Mouse (Mus musculus) spleen, adult 18-20 months (tissue): ENCODE results near the gene Smim8.
"Not testable (repeated sequence)": the region's sequence is repeated elsewhere in the genome, so short reads cannot be mapped to it uniquely, and the experiment has no call there.

Source experiments
- DNase-seq, 2 experiments: peaks; one replicate each; pipeline ENCODE4 v3.0.0; 2022; ENCODE audit warnings: mixed read lengths in 2 of 2

Gene Smim8

DNA sequence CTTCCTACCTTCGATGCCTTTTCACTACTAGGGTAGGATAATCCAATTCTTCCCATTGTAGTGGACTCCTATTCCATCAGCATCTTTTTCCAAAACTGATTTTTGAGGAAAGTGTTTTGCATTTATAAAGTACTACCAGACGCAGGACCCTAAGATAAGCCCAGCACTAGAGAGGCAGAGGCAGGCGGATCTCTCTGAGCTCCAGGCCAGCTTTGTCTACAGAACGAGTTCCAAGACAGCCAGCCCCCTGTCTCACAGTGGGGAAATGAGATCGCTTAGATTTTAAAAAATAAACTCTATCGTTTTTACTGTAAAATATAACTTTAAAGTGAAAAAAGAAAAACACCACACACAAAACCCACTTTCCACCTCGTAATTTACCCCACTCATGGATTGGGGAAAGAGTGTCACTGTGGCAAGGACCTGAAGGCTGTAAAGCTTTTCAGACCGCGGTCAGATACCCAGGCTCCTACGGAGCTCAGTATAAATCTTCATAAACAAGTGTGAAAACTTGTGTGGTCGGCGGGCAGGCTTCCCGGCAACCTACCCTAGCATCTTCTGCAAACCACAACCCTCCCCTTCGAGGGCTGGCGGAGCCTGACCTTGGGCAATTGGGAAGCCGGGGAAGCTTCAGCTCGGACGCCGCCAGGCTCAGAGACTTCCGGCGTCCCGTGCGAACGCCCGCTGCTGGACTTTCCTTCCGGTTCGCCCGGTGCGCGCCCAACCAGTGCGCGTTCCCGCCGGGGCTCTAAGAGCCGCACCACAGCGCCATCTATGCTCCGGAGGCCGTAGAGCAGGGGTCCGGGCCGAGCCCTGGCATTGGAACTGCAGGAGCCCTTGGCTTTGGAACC lies at the start of gene Smim8:
Gene Smim8, minus strand, starts transcription at position 747 of the 851 bp plus-strand sequence.
- DNase-seq: peak; percentile 76 to 92

DNA sequence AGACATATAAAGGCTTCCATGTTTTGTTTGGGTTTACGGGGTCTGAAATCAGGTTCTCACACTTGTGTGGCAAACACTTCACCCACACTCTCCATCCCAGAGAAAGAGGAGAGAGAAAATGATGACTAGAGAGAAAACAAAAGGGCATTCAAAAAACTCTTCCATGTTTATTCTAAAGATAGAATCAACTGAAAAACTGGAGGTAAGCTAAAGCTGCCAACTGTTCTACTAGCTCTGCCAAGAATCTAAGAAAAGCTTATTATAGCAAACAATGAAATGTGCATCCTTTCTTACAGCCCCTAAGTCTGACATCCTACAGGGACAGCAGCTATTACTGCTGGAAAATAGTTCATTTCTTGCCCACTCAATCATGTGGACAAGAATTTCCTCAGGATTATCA lies 45.7 kb upstream of the Smim8 start:
- no peak for DNase-seq

DNA sequence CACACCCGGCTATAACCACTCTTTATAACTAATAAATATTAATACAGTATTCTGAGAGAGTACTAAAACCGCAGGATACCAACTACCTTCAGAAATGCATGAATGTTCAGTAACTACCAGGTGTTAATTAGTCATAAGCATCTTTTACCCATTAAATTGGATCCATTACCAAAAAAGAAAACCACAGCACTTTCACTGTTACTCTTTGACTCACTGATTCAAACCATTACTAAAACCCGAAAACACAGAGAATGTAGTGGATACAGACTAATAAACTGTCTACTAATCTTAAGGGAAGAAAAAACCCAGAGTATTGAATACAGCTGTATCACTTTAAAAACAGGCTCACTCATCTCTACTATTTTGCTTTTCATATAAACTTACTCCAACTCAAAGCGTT lies 41.7 kb upstream of the Smim8 start:
- DNase-seq: no peak

DNA sequence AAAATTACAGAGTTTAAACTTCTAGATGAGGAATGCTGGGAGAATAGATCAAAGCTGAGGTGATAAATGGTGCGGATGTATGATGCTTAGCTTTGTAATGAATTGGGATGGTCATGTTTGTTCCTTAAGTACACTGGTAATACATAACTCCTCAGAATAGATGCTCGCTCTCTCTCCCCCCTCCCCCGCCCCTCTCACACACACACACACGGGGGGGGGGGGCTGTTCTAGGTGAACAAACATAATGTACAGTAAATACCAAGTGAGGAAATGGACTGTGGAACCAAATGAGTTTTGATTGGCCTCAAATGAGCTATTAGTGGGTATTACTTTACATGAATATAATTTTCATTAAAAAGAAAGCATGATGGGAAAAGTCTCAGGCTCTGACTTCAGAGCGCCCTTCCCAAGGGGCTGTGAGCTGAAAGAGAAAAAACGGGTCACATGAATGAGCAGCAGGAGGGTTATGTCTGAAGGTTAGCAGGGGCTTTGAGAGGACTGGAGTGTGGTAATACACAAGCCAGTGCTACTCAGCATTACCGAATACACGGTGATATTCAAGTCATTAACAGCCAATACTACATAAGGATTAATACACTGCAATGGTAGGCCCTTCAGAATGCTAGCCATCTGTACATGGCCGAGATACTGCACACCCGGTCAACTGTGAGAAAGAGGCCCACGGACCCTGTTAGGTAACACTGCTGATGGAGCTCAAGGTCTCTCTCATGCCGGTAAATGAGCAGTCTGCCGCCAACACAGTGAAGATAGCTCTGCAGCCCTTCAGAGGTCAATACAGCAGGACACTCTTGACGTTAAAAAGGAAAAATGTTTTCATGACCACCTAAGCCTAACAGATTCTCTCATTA lies 23.2 kb upstream of the Smim8 start:
- DNase-seq: no peak

DNA sequence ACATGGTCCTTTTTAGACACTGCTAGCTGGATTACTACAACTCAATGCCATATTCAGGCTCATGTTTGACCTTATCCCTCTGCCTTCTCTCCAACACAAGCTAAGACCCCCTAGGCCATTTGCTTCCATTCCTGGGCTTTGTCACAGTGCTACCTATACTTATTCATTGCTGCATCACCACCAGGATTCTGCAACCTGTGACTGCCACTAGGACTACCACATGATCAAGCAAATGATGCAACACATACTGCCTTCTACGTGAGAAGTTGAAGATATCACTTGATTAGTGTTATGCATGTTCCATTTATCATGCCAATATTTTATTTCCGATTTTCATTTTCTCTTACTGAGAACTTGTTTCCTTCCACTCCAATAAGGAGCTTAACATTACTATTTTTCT lies 19.8 kb upstream of the Smim8 start:
- DNase-seq: no peak

DNA sequence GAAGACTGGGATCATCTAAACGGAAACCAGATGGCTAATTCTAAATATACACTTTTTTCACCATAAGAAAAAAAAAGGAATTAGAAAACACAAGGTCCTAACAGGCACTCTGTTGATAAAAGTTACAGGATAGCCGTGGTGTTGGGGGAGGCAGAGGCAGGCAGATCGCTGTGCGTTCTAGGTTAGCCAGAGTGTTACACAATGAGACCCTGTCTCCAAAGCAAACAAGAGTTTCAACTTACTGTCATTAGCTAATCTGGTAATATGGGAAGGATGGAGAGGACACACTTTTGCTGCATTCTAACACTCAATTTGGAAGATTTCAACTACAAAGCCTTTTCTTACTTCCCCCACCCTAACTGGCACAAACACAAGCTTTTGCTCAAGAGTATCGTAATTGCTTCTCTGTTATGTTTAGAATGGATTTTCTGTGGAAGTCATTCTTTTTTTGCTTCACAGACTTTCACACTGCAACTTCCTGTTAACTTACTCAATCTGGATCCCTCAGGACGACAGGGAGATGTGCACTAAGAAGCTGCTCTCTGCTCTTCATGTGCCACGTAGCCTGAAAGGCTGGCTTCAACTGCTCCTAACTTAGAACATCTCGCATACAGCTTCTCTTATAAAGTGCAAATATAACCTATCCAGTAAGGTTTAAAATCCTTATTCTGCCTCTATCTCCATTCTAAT lies 19.2 kb upstream of the Smim8 start:
- no peak for DNase-seq

DNA sequence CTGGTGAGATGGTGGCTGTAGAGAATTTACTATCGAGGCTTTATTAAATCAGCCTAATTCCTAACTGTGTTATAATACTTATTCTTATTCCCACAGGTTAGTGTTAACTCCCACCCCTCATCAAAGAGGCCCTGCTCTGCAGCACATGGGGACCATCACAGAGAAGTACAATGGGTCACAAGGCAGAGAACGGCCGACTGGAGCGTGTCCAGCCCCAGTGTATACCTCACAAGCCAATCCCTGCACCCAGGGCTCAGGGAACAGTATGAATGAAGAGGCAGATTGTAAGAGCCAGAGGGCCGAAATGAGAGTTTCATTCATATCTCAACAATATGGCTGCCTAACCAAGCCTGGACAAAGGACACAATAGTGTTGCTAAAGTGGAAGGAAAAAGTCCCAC lies 18.1 kb upstream of the Smim8 start:
- no peak for DNase-seq

DNA sequence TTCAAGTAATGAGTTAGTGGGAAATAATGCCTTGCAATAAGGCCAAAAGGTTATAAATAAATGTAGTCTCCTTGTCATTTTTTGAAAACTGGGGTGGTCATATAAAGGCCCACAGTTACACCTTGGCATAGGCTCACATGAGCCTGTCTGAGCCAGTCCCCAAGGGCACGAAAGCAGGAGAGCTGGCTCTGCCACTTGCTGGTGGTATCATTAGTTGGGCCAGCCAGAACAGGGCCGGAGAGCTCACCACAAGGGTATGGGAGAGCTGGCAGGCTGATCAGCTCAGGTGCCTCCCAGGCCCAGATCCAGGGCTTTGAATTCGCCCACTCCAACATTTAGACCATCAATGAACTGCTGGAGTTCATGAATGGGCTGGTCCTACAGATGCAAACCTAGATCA lies 8.3 kb upstream of the Smim8 start:
- DNase-seq: no peak

DNA sequence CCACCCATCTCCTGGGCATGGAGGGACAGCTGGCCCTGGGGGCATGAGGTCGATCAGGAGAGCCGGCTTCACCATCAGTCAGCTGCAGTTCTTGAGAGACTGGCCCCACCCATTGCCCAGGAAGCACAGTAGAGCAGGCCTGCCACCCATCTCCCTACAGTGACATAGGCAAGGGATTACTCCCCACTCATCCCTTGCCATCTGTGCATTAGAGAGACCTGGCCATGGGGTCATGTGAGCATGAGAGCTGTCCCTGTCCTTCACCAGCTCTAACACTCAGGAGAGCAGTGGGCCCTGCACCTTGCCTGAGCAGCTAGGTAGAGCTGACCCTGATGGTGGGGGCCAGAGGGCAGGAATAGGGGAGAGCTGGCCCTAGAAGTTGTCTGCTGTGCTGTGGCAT lies 7.4 kb upstream of the Smim8 start:
- no peak for DNase-seq

DNA sequence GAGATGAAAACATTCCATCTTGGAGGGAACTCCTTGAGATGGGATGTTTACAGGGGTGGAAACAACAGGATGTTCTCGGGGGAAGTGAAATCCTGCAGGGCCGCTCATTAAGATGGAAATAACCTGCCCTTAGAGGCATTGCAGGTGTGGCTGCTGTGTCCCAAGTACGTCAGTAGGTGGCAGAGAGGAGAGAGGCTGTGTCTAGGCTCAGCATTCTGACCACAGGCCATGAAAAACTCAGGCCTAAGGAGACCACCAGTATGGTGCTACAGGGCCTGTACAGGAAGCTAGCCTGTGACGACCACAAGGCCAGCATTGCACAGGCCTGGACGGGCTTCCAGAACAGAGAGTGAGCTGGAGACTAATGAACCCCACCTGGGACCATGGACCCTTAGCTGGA lies 6.6 kb upstream of the Smim8 start:
- DNase-seq: no peak

DNA sequence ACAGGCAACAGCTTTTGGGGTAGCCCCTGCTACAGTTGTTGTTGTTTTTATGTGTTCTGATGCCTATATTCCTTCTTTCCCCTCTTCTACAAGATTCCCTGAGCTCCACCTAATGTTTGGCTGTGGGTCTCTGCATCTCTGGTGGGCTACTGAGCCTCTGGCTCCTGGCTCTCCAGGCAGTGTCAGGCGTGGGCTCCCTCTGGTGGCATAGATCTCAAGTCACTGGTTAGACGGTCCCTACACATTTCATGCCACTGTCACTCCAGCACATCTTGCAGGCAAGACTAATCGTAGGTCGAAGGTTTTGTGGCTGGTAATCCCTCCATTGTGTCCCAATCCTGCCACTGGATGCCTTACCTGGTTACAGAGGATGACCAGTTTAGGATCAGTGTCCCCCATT lies 4.5 kb upstream of the Smim8 start:
- no peak for DNase-seq

DNA sequence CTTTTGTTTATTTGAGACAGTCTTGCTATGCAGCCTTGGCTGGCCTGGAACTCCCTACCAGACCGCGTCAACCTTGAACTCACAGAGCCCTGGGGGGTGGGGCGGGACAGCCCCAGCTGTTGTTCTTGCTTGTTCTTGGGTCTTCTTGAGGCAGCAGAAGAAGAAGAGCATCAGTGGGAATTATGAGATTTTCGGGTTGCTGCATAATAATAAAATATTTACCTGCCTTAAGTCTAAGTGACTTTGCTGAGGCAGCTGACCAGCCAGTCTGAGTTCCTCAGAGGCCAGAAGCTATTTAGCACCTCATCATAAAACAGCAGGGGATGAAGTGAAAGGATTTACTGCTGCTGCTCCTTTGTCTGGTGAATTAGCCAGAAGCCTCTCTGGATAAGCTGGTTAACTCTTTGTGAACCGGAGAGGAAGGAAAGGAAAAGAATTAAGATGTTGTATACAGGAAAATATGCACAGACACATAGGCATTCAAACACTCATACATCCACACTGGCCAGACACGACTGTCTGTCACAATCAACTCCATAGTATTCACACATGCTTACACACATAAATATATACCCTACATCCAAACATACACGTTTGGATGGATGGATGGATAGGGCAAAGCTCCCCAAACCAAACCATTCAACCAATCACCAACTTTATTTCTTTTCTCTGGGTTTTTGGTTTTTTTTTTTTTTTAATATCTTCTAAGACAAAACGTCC lies 6.4 kb downstream of the Smim8 start:
- no peak for DNase-seq

DNA sequence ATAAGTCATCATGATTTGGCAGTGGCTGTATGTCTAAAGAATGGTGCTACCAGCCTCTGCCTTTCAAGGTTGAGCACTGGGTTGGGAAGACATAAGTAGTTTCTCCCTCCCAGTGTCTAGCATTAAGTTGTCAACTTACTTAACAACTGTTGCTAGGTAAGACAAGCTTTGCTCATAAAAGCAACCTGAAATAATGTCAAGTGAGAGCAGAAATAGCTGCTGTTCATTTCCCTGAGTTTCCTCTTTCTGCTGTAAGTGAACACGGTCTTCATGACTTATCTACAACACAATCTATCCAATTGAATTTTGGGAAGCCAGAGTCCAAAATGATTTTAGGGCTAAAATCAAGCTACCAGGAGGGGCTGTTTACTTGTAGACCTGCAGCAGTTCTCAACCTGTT lies 22.1 kb downstream of the Smim8 start, which contains the start of gene Gm136:
Gene Gm136, minus strand, starts transcription at position 101 of the 400 bp plus-strand sequence.
- no peak for DNase-seq

DNA sequence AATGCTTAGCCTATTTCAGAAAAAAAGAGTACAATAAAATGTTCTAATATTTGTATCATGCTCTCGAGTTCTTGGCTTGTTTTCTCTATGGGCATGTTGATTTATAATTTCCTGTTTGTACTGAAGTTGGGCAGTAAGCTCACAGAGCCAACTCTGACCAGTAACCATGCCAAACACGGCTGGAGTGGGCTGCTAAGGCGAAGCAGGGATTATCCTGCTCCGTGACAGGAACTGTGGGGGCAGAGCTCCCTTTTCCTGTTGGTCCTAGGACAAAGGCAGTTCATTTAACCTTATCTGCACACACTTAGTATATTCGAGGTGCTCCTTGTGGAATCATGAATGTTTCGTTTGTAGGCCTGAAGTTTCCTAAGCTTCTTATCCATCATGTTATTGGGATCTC lies 29.0 kb downstream of the Smim8 start:
- no peak for DNase-seq

DNA sequence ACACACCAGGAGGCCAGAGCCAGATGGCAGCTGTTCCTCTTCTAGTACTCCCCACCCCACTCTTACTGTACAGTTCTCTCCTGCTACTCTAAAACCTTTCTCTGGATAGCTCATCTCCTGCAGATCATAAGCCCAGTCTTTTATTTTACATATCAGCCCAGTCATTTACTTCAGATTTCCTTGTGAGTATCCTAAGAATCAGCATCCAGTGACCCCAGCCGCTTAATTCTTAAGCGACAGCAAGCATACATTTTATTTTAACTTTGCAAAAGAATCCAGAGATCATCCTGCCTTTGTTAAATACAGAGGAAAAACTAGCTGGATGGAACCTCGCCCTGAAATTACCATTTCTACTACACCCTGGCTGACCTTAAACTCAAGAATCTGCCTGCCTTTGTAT lies 43.8 kb downstream of the Smim8 start:
- DNase-seq: no peak

DNA sequence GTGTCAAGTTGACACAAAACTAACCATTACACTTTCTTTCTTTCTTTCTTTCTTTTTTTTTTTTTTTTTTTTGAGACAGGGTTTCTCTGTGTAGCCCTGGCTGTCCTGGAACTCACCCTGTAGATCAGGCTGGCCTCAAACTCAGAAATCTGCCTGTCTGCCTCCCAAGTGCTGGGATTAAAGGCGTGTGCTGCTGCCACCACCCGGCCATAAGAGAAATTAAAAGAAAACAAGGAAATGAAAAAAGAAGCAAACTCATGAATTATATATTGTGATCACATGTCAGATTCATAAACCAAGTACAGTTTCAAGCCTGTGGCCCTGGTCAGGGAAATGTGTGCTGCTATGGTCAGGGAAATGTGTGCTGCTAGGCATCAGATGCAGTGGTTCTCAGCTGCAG lies 44.8 kb downstream of the Smim8 start:
- DNase-seq: not testable (repeated sequence)

DNA sequence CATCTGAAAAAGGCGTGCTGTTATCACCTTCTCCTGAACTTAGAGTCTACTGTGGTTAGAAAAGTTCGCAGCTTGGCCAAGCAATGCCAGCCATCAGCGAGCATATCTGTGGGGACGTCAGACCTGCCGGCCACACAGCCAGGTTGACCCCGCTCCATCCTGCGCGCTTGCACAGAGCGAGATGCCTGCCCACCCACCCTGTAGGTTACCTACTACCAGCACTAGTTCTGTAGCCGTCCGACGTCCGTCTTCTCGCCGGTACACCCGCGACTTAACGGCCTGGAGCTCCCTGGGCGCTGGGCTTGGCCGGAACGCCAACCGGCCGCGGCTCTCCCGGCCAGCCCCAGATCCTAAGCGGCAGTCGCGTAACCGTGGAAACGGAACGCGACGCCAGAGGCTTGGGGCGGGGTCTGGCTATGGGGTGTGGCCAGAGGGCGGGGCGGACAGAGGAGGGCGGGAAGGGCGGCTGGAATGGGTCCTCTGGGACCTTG lies 48.3 kb downstream of the Smim8 start, which contains the start of gene Cfap206:
Gene Cfap206, minus strand, starts transcription at position 356 of the 491 bp plus-strand sequence.
- peak; percentile 15 to 32 for DNase-seq

DNA sequence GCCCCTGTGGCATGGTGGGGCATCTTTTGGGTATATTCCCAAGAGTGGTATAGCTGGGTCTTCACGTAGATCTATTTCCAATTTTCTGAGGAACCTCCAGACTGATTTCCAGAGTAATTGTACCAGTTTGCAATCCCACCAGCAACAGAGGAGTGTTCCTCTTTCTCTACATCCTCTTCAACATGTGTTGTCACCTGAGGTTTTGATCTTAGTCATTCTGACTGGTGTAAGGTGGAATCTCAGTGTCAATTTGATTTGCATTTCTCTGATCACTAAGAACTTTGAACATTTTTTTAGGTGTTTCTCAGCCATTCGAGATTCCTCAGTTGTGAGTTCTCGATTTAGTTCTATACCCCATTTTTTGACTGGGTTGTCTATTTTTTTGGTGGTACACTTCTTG lies 52.5 kb downstream of the Smim8 start:
- not testable (repeated sequence) for DNase-seq

DNA sequence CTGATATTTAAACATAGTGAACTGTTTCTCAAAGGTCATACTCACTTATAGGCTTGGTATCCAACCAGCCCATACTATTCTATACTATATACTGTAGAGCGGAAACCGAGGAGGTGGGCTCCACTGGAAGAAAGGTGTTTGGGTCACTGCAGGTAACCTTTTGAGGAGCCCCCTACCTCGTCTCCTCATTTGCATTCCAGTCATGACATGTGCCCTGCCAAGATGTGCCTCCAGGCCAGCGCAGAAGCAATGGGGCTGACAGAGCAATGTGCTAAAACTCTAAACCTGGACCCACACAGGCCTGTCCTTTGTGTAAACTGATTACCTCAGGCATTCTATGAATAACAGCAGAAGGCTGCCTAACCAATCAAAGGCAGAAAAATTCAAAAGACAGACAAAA lies 53.9 kb downstream of the Smim8 start:
- no peak for DNase-seq

DNA sequence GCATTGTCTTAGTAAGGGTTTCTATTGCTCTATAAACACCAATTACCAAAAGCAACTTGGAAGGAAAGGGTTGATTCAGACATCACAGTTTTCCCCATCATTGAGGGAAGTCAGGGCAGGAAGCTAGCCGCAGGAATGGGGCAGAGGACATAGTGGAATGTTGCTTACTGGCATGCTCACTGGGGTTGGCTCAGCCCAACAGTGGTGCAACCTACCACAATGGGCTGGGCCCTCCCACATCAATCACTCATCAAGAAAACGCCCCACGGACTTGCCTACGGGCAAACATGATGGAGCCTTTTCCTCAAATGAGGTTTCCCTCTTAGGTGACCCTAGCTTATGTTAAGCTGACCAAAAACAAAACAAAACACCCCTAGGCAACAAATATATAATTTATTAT lies 55.0 kb downstream of the Smim8 start:
- no peak for DNase-seq

DNA sequence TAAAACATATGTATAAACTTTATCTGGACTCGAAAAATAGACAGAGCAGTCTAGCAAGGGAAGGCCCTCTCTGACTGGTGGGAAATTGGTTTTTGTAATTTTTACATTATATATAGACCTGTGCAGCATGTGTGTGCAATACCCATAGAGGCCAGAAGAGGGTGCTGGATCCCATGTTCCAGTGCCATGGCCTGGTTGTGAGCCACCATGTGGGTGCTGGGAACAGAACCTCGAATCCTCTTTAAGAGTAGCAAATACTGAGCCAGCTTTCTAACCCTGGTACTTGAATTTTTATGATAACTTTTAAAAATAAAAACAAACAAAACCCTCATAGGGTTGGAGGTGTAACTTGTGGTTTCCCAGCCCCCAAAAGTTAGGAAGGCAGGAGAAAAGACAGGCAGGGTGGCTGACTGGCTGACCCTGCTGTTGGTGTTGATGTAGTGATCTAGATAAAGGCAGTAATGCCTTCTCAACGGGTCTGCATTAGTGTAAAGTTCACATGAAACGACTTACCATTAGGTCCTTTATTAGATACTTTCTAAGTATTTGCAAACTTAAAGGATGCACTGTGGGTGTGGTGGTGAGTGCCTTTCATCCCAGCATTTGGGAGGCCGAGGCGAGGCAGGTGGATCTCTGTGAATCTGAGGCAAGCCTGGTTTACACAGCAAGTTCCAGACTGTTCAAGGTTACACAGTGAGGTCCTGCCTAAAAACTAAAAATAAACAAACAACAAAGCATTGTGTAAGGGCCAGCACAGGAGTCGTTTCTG lies 57.9 kb downstream of the Smim8 start:
- DNase-seq: no peak

DNA sequence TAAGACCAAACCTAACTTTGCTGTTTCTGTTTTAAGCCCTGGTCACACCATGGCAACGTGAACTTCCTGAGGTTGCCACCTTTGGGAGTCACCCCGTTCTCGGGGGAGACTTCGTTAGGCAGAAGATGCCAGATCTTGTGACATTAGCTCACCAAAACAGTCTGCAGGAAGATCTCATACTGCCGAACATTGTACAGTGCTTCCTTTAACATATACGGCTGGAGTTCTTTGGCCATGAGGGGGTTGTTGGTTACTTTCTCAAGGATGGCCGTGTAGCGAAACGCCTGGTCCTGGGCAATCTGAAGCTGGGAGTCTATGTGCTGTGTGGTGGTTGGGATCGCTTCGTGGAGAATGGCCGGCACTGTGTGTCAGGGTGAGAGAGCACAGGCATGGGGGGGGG lies 58.8 kb downstream of the Smim8 start:
- no peak for DNase-seq
